Mouse (Mus musculus) urinary bladder, adult 2 months (tissue): ENCODE results near the gene Ccl6. TPM values are rescaled to one million over a fixed set of nuclear protein-coding genes. Genes with fewer than 3 reads are reported as not detected.
"Not testable (repeated sequence)": the region's sequence is repeated elsewhere in the genome, so short reads cannot be mapped to it uniquely, and the experiment has no call there.

Source experiments
- DNase-seq: peaks from one replicate; pipeline ENCODE4 v3.0.0; 2022; ENCODE audit warnings: low spot score
- polyA plus RNA-seq: library from polyadenylated mRNA; depleted of rRNA; stranded (reverse); fragments of >200 nt; gene quantifications from 2 replicates; pipeline ENCODE4 v1.2.3, GENCODE M21; 2012; rRNA removed

Ccl6 gene
- polyA plus RNA-seq, 1 experiment = 40.2 TPM

DNA sequence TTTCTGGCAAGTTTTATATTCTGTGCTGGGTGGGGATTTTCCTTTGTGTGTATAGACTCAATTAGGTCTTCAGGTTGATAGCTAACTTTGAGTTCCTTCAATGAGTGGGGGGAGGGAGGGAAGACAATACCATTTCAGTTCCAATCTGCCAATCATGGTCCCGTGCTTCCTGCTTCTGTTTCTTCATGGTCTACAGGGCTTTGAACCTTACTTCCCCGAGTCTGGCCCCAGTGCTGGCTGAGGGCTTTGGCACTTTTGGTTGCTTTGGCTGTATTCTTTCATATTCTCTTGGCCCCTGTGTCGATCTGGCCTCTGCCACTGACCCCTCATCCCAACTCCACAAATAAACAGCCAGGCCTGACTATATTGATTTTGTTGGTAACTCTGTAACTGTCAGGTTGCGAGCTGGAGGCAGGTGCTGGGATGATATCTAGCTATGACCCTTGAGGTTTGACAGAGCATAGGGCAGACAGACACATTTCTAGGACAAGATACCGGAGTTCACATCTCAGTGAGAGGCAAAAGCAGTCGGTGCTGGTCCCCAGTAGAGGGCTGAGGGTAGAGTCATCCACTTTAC is 30.5 kb downstream of the Ccl6 start:
- DNase-seq = no peak

DNA sequence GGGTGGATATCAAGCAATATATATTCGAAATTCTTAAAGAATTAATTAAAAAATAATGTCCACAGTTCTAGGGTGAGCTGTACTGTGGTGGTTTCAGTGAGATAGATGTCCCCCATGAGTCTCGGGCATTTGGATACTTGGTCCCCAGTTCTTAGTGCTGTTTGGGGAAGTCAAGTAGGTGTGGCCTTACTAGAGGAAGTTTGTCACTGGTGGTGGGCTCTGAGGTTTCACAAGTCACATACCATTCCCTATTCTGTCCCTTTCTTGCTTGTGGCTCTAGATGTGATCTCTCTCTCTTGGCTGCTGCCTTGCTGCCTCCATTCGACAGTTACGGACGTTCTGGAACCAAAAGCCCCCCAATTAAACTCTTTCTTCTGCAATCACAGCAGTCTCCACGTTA is 32.5 kb downstream of the Ccl6 start:
- DNase-seq = no peak

DNA sequence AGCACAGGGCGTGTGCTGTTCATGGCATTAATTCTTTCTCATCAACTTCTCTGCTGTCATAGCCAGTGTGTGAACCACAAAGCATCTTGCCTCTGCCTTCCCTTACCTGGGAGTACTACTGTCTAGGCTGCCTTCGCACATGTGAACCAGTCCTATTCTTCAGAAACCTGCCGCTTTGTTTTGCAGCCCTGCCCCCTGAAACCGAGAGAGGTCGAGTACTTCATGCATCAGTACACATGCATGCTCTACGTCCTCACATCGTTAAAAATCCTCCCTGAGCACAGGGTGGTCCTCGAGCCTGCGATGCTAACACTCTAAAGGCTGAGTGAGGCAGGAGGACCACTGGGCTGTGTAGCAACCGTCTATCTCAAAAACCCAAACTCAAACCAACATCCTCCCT is 35.8 kb downstream of the Ccl6 start:
- DNase-seq = no peak

DNA sequence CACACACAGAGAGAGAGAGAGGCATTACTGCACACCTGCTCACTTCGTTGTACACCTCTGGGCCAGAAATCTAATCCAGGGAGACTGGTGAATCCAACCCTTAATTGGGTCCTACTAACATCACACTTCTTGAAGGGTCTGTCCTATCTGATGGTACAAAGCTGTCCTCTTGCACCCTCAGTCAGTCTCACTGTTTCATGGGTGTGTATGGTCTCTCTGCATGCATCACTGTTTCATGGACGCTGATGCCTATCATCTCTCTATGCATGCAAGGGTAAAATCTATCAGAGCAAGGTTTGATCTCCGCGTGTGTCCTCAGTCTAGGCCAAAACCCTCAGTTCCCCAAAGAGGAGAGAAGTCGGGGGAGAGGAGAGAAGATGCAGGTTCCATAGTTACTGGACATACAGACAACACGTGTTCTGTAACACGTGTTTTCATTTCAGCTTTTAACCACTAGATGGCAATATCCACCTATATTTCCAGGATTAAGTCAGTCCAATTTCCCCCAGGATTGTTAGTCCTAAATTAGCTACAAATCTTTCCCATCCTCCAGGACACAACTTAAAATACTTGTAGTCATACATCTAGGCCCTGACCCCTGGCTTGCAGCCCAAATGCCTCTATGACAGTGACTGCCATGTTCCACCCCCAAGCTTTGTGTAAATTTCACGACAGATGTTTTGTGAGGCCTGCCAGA is 36.7 kb downstream of the Ccl6 start:
- DNase-seq = no peak

DNA sequence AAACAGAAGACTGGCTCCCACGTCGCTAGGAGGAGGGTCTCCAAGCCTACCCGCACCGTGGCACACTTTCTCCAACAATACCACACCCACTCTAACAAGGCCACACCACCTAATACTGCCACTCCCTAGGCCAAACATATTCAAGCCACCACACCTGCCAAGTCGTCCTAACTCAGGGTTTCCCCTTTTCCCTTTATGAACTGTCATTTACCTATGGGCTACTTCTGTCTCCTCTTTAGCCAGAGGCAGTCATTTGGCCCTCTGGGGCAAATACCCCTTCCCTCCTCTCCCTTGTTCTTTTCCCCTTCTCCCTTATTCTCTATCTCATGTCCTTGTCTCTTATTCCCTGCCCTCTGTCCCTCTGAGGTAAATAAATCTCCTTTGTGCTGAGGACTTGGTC is 41.2 kb downstream of the Ccl6 start:
- DNase-seq = no peak

DNA sequence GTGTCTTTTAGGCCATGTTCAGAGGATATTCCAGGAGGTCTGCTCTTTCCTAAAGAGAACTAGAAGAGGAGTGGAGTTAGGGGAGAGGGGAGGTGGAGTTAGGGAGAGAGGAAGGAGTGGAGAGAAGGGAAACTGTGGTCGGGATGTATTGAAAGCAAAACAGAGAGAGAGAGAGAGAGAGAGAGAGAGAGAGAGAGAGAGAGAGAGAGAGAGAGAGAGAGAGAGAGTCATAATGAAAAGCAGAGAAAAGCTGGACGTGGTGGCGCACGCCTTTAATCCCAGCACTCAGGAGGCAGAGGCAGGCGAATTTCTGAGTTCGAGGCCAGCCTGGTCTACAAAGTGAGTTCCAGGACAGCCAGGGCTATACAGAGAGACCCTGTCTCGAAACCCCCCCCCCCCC is 41.9 kb downstream of the Ccl6 start:
- not testable (repeated sequence) for DNase-seq

GRCm38 (mm10) chr11:83550186-83550632 is 42.7 kb downstream of the Ccl6 start:
- no peak for DNase-seq

DNA sequence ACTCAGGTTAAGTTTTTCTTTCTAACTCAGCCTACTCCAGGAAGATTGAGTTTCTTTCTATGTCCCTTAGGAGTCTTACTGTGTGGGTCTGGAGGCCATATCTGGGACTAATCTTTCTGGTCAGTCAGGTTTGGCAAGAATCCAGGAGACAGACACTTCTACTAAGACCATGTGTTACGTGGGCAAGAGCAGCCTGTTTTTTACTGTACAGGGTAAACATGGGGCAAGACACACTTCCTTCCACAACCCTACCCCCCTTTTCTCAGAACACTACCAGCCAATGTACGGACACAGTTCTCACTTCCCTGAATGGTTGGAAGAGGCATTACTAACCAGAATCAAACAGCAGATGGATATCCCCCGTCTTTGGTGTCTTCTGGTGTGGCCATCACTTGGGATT is 48.7 kb downstream of the Ccl6 start:
- DNase-seq = no peak

DNA sequence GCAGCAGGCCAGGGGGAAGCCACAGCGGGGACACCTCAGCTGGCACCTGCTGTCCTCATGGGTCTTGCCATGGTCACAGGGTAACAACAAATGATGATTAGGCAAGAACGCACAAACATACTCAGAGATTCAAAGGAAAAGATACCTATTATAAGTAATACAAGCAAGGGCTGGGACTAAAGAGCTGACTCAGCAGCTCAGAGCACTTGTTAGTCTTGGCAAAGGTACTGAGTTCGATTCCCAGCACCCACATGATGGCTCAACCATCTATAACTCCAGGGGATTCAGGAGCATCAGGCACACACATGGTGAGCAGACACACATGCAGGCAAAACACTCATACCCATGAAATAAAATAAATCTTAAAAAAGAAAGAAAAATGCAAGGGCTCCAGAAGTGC is 51.5 kb downstream of the Ccl6 start:
- no peak for DNase-seq

- no peak for DNase-seq
Observed at GRCm38 (mm10) chr11:83540931-83541330, 52.0 kb downstream of the Ccl6 start.

DNA sequence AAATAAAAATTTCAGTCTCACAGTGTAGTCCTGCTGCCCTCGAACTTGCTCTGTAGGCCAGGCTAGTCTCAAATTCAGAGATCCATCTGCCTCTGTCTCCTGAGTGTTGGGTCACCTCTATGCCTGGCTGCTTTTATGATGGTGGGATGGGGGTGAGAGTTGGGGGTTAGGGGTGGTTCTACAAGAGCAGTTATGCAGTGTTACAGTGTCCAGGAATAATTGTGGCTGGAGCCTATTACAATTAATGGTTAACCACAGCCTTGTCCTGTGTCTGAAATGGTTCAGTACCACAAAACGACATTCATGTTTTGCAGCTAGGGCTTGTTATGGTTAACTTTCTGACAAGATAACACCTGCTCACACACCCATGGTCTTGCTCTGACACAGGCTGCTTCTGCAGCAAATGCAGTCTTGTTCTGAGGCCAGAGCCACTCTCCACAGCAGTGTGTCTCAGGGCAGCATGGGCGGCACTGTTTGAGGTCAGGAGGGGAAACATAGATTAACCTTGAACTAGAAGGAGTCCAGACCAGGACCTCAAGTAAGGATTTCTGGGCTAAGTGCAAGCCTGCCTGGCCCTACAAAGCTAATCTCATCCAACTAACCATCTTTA is 54.1 kb downstream of the Ccl6 start:
- no peak for DNase-seq

Other genes starting within 250 kb of the Ccl6 start
- gene Rasl10b, start 183.9 kb downstream of the Ccl6 start, polyA plus RNA-seq = 0.25 and 0.59 TPM in 2 replicates
- gene Gas2l2, start 163.6 kb downstream of the Ccl6 start, polyA plus RNA-seq = 0.14 and 0.19 TPM in 2 replicates
- gene 1700020L24Rik, start 155.4 kb downstream of the Ccl6 start, polyA plus RNA-seq = 0.56 and 0.61 TPM in 2 replicates
- gene Mmp28, start 130.0 kb downstream of the Ccl6 start, polyA plus RNA-seq = 12.7 and 16.8 TPM in 2 replicates
- 39.1 and 55.5 TPM in 2 replicates for gene Taf15, start 120.0 kb downstream of the Ccl6 start, polyA plus RNA-seq
- gene Heatr9, start 70.9 kb downstream of the Ccl6 start, polyA plus RNA-seq = 0.03 and 0.11 TPM in 2 replicates
- 14.9 and 15.6 TPM in 2 replicates for gene Ccl5, start 62.6 kb downstream of the Ccl6 start, polyA plus RNA-seq
- gene Ccl9, start 14.5 kb downstream of the Ccl6 start, polyA plus RNA-seq = 19.4 and 19.7 TPM in 2 replicates
- not detected in 2 replicates for gene Rpl9-ps1, start 52.5 kb upstream of the Ccl6 start, polyA plus RNA-seq
- gene Ccl3, start 56.3 kb upstream of the Ccl6 start, polyA plus RNA-seq = 0.67 and 0.94 TPM in 2 replicates
- 1.2 TPM in 2 replicates for gene Ccl4, start 69.5 kb upstream of the Ccl6 start, polyA plus RNA-seq
- 31.2 and 38.7 TPM in 2 replicates for gene Wfdc17, start 110.9 kb upstream of the Ccl6 start, polyA plus RNA-seq
- 0.15 TPM in 1 of 2 replicates, not detected in the other for gene Wfdc18, start 115.9 kb upstream of the Ccl6 start, polyA plus RNA-seq
- 1.4 and 1.6 TPM in 2 replicates for gene Wfdc21, start 153.9 kb upstream of the Ccl6 start, polyA plus RNA-seq
- gene Heatr6, start 160.6 kb upstream of the Ccl6 start, polyA plus RNA-seq = 12.5 and 13.1 TPM in 2 replicates